Mouse (Mus musculus) bone marrow, adult 2 months (tissue): ENCODE measurements at regions not wholly inside any gene's neighbourhood (a gene's known extent, or its start where the extent isn't known, plus 50 kb on each side); places are given as distances from the start of the nearest gene placed in this dataset.

Experiments used
- H3K27ac ChIP-seq: fragments of 200-500 bp; 2 replicates; pipeline ENCODE4 v1.5.1; 2012; ENCODE audit warnings: low read depth, mild to moderate bottlenecking, control low read depth, inconsistent platforms, low read length; ENCODE audit not compliant: control insufficient read depth, poor library complexity, insufficient read depth
- H3K4me1 ChIP-seq: fragments of 200-500 bp; 2 replicates; pipeline ENCODE4 v1.6.1; 2011; ENCODE audit warnings: low read length; ENCODE audit not compliant: control insufficient read depth, insufficient read depth
- H3K4me3 ChIP-seq: fragments of 200-500 bp; replicated peaks from 2 replicates; pipeline ENCODE3; 2011; ENCODE audit warnings: mild to moderate bottlenecking, low read depth, low read length, control low read depth; ENCODE audit not compliant: control insufficient read depth
- CTCF ChIP-seq: fragments of 200-500 bp; IDR thresholded peaks from 2 replicates; pipeline ENCODE4 v1.5.1; 2011; ENCODE audit warnings: low read length, control low read depth; ENCODE audit not compliant: control insufficient read depth, insufficient read depth
- POLR2A ChIP-seq: fragments of 200-500 bp; IDR thresholded peaks from 2 replicates; pipeline ENCODE4 v1.6.1; 2011; ENCODE audit warnings: low read depth, mild to moderate bottlenecking, control low read depth, low read length, borderline replicate concordance; ENCODE audit not compliant: control insufficient read depth
- WGBS: fragments of 180-500 bp; shearing (Covaris S2); methylation state at CpG from one replicate; pipeline ENCODE4 v1.1.7; 2018; 5-methylcytosine and 5-hydroxymethylcytosine counted together

DNA sequence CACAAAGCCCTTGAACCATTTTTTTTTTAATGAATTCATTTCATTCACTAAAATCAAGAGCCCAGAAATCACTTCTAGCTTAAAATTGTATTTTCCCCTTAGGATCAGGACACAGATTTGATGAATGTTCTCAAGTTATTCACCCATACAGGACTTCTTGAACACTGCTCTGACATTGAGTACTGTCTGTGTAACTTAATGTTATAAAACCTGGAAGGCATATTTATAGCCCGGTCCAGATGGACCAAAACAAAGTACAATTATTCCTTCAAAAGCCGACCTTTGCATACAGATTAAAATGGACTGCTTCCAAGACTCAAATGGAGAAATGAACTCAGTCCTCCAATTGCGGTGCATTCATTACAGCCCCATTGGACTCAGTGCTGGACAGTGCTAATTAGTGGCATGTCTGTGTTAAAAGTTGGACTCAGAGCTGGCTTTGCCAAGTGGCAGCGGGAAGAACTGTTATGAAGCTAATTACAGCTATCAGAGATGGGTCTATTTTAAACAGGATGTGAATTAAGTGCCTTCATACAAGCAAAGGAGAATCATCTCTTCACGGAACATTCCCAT is 1499.2 kb upstream of the Slc10a2 start:
- 84% methylated on average over 5 of the region's 5 CpGs for WGBS
- TF ChIP-seq POLR2A (no peak), CTCF (no peak)
- Histone ChIP-seq H3K4me3 (no peak overlapping the region), H3K4me1 (no peaks in the 10 kb centered on the region), H3K27ac (no peak overlapping the region)

DNA sequence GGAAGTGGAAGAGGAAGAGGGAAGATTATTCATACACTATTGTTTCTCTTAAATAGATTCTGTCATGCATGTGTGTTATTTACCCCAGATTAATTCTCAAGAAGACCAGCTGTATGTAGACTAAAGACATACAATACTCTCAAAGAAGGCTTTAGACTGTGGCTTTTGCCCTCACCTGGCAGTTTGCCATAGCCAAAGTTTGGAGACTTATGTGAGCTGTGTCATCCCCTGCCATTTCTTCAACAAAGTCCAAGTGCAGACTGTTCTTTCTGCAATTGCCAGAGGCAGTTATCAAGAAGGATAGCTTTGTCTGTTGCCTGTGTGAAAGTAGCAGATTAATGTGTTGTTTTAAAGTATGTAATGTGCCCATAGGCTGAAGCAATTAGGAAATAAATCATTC is 1485.0 kb upstream of the Slc10a2 start:
- no peaks in the 10 kb centered on the region for H3K4me1 ChIP-seq
- no peak for TF ChIP-seq CTCF
- TF ChIP-seq POLR2A = no peak
- H3K4me3 ChIP-seq = no peak overlapping the region
- no peak overlapping the region for H3K27ac ChIP-seq

DNA sequence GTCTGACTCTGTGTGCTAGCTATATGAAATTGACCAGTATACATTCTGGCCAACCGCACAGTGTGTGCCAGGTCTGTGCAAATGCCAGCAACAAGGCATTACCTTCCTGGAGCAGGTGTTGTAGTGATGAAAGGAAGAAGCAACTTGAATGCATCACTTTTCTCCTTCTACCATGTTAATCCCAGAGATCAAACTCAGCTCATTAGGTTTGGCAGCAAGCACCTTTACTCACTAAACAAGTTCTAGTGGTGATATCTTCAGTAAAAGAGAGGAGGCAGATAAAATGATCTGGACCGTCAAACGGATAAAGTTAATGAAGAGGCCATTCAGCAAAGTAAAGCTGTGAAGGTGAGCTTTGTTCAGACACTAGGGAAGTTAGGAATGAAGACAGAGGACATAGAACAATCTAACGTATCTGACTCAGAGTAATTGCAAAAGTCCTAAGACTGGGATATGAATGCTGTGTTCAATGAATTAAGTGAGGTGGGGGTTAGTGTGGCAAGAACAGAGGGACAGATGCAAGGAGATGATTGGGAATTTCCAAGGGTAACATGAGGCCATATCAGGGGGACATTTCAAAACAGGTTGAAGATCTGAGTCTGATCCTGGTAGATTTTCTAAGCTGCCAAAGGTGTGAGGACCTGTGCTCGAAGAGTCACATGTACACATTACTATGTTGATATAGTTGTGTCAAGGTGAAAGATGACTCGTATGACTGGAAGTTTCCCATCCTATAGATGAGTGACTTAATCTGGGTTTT is 1478.4 kb upstream of the Slc10a2 start:
- Histone ChIP-seq H3K4me1 (no peaks in the 10 kb centered on the region), H3K4me3 (no peak overlapping the region), H3K27ac (no peak overlapping the region)
- WGBS = 81% methylated on average over 6 of the region's 6 CpGs
- no peak for TF ChIP-seq POLR2A
- no peak for TF ChIP-seq CTCF

DNA sequence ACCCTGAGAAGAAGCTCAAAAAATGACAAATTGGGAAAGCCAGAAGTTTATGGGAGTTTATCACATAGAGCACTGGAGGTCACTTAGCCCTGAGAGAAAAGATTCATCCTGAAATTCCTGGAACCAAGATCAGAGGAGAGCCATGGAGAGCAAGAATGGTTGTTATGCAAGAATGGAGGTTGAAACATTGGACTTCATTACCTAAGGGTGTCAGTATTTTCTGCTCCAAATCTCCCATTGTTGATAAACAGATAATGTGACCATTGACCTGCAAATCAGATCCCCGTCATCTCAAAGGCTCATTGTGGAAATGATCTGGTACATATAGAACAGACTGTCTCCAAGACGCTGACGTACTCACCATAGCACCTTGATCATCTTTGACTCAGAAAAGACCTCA is 1477.6 kb upstream of the Slc10a2 start:
- TF ChIP-seq CTCF = no peak
- no peak for TF ChIP-seq POLR2A
- 79% methylated on average over 3 of the region's 3 CpGs for WGBS
- H3K27ac ChIP-seq = no peak overlapping the region

DNA sequence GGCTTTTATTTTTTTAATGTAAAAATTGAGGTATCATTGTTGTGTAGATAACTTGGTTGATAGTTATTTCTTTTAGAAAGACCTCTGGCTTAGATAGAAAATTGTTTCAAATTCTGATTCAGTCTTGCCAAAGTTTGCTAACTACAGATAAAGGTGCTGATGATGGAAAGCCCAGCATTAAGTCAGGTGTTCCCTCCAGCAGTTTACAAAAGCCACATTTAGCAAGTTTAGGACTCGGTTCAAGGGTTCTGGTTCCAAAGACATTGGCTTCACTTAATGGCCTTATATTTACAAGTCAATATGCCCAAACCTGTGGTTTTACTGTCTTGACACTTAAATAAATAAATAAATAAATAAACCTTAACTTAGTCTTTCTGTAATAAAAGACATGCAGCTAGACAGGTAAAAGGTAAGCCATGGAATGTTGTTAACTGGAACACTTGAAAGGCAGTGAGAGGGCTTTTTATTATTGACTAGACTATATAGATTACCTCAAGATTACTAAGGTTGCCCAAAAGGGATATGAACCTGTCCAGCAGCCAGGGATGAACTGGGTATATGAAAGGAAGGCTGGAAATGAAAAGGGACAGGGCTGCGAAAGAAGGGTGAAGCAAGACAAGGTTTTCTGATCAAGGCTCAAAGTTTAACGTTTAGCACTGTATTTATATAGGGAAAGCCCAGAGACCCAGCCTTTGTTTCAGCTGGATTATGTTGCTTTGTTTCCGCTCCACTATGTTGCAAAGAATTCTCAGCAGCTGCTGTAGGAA is 1472.9 kb upstream of the Slc10a2 start:
- no peak for TF ChIP-seq POLR2A
- no peak for TF ChIP-seq CTCF
- no peak overlapping the region for H3K27ac ChIP-seq
- WGBS = 81% methylated on average over 4 of the region's 4 CpGs
- no peak overlapping the region for H3K4me3 ChIP-seq
- no peaks in the 10 kb centered on the region for H3K4me1 ChIP-seq

More for the DNA sequence above, 1477.6 kb upstream of the Slc10a2 start:
- no peak overlapping the region for H3K4me3 ChIP-seq
- H3K4me1 ChIP-seq = no peaks in the 10 kb centered on the region

DNA sequence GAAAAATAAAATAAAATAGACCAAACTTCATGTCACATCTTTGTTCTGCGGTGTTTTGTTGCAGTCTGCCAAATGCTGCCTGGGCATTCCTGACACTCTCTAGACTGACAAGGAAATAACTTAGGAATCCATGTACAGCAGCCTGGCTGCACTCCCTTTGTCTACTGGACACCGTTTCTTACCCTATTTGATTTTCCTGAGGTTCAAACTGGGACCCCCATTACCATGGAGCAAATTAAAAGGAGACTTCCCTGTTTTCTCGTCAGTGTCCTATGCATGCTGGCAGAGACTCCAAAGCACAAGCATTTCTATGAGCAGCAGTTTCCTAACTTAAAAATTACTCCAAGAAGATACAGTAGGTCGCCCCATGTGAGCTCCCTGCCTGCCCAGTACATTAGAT is 1470.1 kb upstream of the Slc10a2 start:
- Histone ChIP-seq H3K4me1 (no peaks in the 10 kb centered on the region), H3K4me3 (no peak overlapping the region), H3K27ac (no peak overlapping the region)
- WGBS = 62% methylated on average over 4 of the region's 4 CpGs
- no peak for TF ChIP-seq POLR2A
- TF ChIP-seq CTCF = no peak

DNA sequence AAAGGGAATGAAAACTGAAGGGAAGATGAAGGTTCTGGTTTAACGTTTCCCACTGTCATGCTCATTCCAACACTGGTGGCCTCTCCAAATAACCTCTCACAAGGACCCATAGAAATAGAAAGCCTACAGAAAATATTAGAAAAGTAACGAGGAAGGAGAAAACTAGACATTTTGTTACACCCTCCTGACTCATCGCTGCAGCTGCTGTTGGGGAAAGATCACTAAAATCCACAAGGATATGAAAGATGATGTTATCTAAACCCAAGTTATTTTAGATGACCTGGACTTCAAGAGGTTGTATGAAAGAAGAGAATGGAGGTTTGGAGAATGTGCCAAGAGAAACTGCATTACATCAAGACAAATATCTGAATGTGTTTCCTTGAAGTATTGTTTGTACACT is 1468.3 kb upstream of the Slc10a2 start:
- H3K4me3 ChIP-seq = no peak overlapping the region
- TF ChIP-seq POLR2A (no peak), CTCF (no peak)
- no peak overlapping the region for H3K27ac ChIP-seq
- no peaks in the 10 kb centered on the region for H3K4me1 ChIP-seq
- WGBS = 68% methylated on average over 3 of the region's 3 CpGs

DNA sequence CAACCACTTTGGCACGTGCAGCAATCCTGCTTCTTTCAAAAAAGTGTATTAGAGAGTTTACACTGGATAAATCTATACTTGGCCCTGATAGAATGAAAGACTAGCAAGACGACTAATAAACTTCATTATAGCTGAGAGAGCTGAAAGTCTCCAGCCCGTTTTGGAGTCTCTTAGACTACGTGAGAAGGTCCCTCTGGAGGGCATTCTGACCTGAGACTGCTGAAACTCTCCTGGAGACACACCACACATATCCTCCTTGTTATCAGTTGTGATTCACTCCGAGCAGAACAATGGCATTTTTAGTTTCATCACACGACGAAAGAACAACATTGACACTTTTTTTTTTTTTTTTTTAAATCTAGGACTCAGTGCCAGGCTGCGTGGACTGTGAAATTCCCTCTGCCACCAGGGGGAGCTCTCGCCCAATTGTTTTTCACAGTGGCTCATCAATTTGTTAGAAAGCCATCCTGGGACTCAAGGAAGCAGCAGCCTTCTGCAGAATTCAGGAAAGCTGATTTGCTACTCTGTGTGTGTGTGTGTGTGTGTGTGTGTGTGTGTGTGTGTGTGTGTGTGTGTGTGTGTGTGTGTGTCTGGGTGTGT is 1467.0 kb upstream of the Slc10a2 start:
- WGBS = 25% methylated on average over 9 of the region's 9 CpGs
- peak; percentile 63 for TF ChIP-seq CTCF
- TF ChIP-seq POLR2A = no peak
- no peak overlapping the region for H3K27ac ChIP-seq
- no peak overlapping the region for H3K4me3 ChIP-seq
- no peaks in the 10 kb centered on the region for H3K4me1 ChIP-seq
